Mouse (Mus musculus): ENCODE results near the gene Gsk3b. TPM values are rescaled to one million over a fixed set of nuclear protein-coding genes. Genes with fewer than 3 reads are reported as not detected.
A peak's percentile ranks its signal among the peaks of the same experiment; 100 is the strongest.
"Not testable (repeated sequence)": the region's sequence is repeated elsewhere in the genome, so short reads cannot be mapped to it uniquely, and the experiment has no call there.

The Gsk3b gene
- total RNA-seq (2021) = 10 to 100 TPM; 57.1 to 70.4 TPM
- long read RNA-seq, experiment 1, full-length matches to known transcripts = 11 of 11 reads
- long read RNA-seq, experiment 1, partial matches to known transcripts = 0 of 11 reads
- long read RNA-seq, experiment 1, other reads (novel, unspliced or antisense) = 0 of 11 reads
- long read RNA-seq, experiment 2, full-length matches to known transcripts = 17 of 25 reads
- long read RNA-seq, experiment 2, partial matches to known transcripts = 3 of 25 reads
- long read RNA-seq, experiment 2, other reads (novel, unspliced or antisense) = 5 of 25 reads

GRCm38 (mm10) chr16:38088629-38089446, at the start of gene Gsk3b:
Gene Gsk3b, plus strand, starts transcription at chr16:38089001.
- peak; percentile 92 to 93 for DNase-seq (ENCODE audit: low spot score in 2 of 2)

DNA sequence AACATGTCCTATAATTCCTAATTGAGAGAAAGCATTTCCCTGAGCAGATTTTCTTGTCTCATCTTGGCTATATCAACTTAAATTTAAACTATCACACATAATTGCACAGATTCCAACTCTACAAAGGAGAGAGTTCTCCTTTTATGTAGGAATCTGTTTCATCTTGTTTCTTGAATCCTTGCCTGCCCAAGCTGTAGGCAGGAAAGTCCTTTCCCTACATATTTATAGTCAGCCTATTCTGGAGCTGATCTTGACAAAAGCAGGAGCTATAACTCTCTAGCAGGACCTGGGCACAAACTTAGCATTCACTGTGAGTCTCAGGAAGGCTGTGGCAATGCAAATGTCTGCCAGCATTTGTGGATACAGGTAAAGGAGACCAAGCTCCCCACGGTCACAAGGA, 46.6 kb upstream of the Gsk3b start:
- DNase-seq (ENCODE audit: low spot score in 2 of 2) = no peak

DNA sequence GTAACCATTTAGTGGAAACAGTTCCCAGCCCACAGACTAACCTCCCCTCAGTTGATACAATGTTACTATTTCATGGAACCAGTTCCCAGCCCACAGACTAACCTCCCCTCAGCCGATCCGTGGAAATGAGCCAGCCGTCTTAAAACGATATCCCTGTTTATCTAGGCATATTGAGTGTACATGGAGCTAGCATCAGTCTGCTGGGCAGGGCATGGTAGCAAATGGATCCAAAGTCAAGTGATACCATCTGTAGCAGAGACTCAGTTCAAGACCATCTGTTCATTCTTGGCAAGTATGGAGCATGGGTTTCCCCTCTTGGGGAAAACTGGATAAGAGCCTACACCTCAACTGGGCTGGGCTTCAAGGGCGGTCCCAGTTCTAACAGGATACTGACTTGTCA, 44.2 kb upstream of the Gsk3b start:
- no peak for DNase-seq (ENCODE audit: low spot score in 2 of 2)

GRCm38 (mm10) chr16:38047781-38048558, 40.8 kb upstream of the Gsk3b start:
- no peak for DNase-seq (ENCODE audit: low spot score in 2 of 2)

DNA sequence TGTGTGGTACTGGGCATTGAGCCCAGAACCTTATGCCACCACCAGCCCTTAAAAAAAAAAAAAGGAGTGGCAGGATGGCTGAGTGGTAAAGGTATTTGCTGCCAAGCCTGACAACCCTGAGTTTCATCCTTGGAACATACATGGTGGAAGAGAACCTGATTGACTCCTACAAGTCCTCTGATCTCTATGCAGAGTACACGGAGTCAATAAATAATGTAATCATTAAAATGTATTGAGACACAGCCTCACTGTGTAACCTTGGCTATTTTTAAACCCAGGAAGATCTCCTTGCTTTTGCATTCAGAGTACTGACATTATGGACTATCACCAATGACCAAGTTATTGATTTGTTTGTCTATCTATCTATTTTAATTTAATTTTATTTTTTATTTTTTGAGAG, 30.9 kb upstream of the Gsk3b start:
- no peak for DNase-seq (ENCODE audit: low spot score in 2 of 2)

DNA sequence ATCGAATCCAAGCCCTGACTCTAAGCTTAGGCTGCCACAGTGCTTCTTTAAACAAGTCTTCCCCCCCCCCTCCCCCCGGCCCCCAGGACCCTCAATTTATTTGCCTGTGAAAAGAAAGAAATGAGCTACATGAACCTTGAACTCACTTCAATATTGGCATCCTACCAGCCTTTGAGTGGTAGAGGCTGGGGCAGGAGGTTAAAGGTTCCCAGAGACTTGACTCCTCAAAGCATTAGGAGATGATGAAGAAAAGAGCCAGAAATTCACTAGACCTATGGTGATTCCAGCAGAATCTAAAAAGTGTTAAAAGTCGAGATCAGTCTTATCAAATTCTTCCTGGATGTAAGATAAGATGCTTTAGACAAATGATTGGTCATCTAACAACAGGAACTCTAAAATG, 30.0 kb upstream of the Gsk3b start:
- DNase-seq (ENCODE audit: low spot score in 2 of 2) = no peak

DNA sequence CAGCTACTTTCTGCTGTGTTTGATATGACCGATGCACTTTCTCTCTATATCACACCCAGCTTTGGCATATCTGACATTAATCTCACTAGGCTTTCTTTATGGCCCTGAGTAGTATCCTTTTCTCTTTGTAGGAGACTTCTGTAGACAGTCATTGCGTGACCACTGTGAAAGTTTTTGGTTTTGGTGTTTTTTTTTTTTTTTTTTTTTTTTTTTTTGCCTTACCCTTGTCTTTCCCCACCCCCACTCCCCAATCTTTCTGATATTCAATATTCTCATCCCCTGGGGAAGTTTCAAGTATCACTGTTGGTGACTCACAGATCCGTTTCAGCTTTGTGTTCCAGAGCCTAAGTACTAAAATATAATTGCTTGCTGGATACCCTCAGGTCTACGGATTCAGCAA, 29.2 kb upstream of the Gsk3b start:
- DNase-seq (ENCODE audit: low spot score in 2 of 2) = no peak

GRCm38 (mm10) chr16:38073859-38074631, 14.8 kb upstream of the Gsk3b start:
- DNase-seq (ENCODE audit: low spot score in 2 of 2) = not testable (repeated sequence)

DNA sequence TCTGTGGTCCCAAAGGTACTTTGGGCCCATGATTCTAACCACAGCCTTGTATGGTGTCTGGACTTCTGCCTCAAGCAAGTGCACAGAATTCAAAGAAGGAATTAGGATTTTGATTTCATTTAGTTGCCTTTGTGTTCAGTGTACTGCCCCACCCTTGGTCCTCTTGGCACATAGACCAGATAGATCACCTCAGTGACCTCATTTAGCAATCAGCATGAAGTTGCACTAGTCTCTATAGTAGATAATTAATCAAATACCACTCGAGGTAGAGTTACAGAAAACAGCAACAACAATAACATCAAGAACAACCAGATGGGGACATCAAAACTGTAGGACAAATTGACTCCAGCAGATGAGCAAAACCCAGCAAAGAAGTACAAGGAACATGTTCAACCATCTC, 8.6 kb upstream of the Gsk3b start:
- DNase-seq (ENCODE audit: low spot score in 2 of 2) = no peak

DNA sequence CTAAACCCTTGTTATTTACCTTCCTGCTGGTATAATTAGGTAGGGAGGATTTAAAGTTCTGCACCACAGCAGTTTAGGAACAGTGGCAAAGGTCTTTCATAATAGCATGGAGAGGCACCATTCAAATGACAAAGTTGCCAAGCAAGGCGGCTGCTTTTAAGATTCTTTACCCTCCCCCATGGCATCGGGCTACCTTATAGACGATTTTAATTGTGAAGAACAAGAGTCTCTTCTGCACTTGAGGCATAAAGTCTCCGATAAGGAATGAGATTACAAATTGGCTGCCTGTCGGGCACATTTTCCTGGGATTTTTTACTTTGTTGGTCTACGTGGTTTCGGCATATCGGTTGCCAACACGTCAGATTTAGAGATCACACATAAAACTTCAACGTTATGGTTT, 1.6 kb upstream of the Gsk3b start:
- DNase-seq (ENCODE audit: low spot score in 2 of 2) = no peak

GRCm38 (mm10) chr16:38087645-38088125, 1.1 kb upstream of the Gsk3b start:
- no peak for DNase-seq (ENCODE audit: low spot score in 2 of 2)

GRCm38 (mm10) chr16:38088126-38088628, 624 bp upstream of the Gsk3b start:
- no peak for DNase-seq (ENCODE audit: low spot score in 2 of 2)

DNA sequence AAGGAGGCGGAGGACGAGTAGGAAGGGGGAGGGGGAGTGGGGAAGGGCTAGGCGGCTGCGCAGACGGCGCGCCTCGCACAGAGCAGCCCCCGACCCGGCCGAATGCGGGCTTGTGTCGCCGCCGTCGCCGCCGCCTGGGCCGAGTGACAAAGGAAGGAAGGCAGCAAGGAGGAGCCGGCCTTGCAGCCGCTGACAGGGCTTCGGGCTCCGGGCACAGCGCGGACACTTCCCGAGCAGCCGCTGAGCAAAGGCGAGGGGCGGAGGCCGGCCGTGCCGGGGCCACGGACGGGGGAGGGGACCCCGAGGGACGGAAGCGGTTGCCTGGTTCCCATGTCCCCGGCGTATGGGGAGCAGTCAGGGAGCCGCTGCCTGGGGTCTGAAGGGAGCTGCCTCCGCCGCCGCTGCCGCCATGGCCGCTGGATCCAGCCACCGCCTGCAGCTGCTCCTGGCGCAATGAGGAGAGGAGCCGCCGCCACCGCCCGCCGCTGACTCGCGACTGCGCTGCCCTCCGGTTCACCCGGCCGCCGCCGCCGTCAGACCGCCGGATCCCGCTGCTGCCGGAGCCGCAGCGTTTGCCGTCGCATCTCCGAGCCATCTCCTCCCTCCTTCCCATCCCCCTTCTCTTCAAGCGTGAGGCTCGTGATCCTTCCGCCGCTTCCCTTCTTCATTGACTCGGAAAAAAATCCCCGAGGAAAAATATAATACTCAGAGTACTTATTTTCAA, 808 bp downstream of the Gsk3b start:
- DNase-seq (ENCODE audit: low spot score in 2 of 2) = no peak

DNA sequence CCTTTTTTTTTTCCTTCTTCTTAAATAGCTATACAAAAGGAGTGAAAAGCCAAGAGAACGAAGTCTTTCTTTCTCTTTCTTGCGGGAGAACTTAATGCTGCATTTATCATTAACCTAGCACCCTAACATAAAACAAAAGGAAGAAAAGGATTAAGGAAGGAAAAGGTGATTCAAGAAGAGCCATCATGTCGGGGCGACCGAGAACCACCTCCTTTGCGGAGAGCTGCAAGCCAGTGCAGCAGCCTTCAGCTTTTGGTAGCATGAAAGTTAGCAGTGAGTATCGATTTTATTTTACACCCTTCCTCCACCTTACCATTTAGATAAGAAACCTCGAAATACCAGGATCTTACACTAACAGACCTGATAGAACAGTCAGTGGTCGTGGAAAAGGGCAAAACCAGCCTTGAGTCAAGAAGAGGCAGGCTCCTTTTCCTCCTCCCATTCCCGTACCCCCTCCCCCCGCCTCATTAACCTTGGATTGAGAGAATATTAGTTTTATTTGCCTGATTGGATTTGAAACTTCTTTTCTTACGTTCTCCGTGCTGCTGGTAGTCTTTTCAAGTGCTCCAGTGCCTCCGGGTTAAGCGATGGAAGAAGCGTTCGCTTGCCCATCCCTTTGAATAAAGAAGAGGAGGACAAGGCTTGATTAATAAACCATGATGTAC, 1.7 kb downstream of the Gsk3b start:
- no peak for DNase-seq (ENCODE audit: low spot score in 2 of 2)

DNA sequence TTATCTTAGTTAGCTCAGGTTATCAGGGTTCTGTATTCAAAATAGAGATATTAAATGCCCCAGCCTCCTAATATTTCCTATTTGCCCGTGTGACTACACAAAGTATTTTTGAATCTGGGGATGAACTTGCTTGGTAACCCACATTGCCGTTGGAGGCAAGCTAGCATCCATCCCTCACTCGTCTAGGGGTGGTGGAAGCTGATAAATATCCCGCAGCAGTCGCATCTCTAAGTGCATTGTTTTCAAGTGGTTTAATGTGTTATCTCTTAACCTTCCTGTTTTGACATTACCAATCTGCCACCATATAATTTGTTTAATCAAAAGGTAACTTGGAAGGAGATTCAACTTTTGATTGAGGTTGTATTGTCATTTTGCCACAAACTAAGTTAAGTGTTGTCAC, 2.2 kb downstream of the Gsk3b start:
- DNase-seq (ENCODE audit: low spot score in 2 of 2) = no peak

DNA sequence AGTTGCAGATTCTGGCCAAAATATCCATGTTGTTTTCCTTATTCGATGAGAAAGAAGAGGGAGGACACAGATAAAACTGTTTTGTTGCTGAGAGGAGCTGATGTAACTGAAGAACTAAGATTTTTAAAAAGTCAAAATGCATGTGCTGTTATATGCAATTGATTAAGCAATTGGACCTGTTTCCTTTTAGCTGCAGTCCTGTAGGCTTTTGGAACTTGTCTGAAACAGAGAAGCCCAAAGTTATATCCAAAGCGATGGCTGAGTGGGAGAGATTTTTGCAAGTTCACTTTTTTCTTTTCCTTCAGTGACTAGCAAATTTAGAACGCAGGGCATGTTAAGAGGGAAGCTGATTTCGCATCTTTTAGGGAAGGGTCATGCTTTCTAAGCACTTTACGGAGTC, 2.9 kb downstream of the Gsk3b start:
- DNase-seq (ENCODE audit: low spot score in 2 of 2) = no peak

- DNase-seq (ENCODE audit: low spot score in 2 of 2) = no peak
Observed at GRCm38 (mm10) chr16:38092598-38092997, 3.8 kb downstream of the Gsk3b start.

- no peak for DNase-seq (ENCODE audit: low spot score in 2 of 2)
Observed at GRCm38 (mm10) chr16:38095181-38095851, 6.5 kb downstream of the Gsk3b start.

DNA sequence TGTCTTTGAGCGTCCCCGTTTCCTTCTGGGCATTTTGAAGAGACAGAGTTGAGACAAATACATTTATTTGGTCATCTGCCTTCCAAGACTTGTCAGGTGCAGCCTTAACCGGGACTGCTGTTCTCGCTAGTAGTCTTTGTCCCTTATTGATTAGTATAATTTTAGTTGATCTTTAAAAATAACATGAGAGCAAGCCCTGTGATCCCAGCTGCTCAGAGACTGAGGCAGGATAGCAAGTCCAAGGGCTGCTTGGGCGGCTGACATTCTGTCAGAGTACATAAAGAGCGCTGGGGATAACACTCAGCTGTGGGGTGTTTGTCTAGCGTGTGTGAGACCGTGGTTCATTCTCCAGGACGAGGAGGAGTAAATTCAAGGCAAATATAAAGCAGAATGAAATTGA, 8.7 kb downstream of the Gsk3b start:
- DNase-seq (ENCODE audit: low spot score in 2 of 2) = no peak

All from adrenal gland, adult 18-20 months (tissue).